Mouse (Mus musculus) heart, adult 2 months (tissue): ENCODE measurements around the gene BC051665.

ENCODE experiments used
- CTCF ChIP-seq: fragments of 200-600 bp; IDR thresholded peaks from 2 replicates; pipeline ENCODE4 v1.8.1; 2022; ENCODE audit warnings: antibody characterized with exemption, mild to moderate bottlenecking, moderate library complexity
- EP300 ChIP-seq: fragments of 200-500 bp; IDR thresholded peaks from 2 replicates; pipeline ENCODE4 v1.6.1; 2011; ENCODE audit warnings: low read depth, low read length, control low read depth; ENCODE audit not compliant: insufficient read depth
- POLR2A ChIP-seq: fragments of 200-500 bp; IDR thresholded peaks from 2 replicates; pipeline ENCODE4 v1.6.1; 2011; ENCODE audit warnings: mild to moderate bottlenecking, low read depth, low read length, control low read depth; ENCODE audit not compliant: insufficient read depth

DNA sequence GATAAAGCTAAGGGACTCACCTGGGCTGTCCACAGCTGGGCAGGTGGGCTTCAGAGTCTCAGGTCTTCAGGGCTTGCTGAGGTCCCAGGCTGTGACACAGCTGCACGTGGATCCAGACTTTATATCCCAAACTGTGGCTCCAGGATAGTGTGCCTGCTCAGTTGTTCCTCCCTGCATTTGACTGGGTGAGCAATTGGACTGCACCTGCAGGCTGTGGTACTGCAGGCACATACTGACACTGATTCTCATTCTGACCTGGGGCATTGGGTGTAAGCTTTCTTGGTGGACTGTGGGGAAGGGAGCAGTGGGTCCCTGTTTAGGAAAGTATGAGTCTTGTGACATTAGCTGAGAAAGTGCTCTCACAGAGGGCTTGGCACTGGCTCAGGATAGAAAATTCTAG is 16.6 kb upstream of the BC051665 start, which contains the start of gene Ctsll3:
- TF ChIP-seq CTCF, result no peak
- TF ChIP-seq EP300, result no peak
- TF ChIP-seq POLR2A, result no peak
